Mouse (Mus musculus) liver, adult 10 weeks (tissue): Measurements from ENCODE around the gene Krt10. TPM values are rescaled to one million over a fixed set of nuclear protein-coding genes. Genes with fewer than 3 reads are reported as not detected.

Experiments
- polyA plus RNA-seq: library from polyadenylated mRNA; stranded (reverse); fragments of 350-450 nt; fragmentation: Illumina TruSeq; extraction: RNeasy Lipid Tissue Mini Kit (QIAGEN cat#74804); gene quantifications from one replicate; pipeline ENCODE4 v1.2.3, GENCODE M21; 2014; ENCODE audit warnings: low read depth, low replicate concordance

The Krt10 gene
- 6.3 TPM for polyA plus RNA-seq

GRCm38 (mm10) chr11:99389264-99389663 lies at the start of gene Krt10:
TSS of gene Krt10 (minus strand) at chr11:99389364.

GRCm38 (mm10) chr11:99437972-99438371 lies 48.8 kb upstream of the Krt10 start, which contains the start of gene Krt20:
TSS of gene Krt20 (minus strand) at chr11:99438150.

GRCm38 (mm10) chr11:99422159-99422558 lies 33.0 kb upstream of the Krt10 start, which contains the start of gene Krt12:
TSS of gene Krt12 (minus strand) at chr11:99422259.

GRCm38 (mm10) chr11:99374803-99375202 lies 14.4 kb downstream of the Krt10 start, which contains the start of gene Krt28:
TSS of gene Krt28 (minus strand) at chr11:99374903.

GRCm38 (mm10) chr11:99351004-99351403 lies 38.2 kb downstream of the Krt10 start, which contains the start of gene Krt27:
TSS of gene Krt27 (minus strand) at chr11:99351104.

GRCm38 (mm10) chr11:99337866-99338265 lies 51.3 kb downstream of the Krt10 start, which contains the start of gene Krt26:
TSS of gene Krt26 (minus strand) at chr11:99337966.

Other genes with a start within 250 kb of the Krt10 start
- gene Ccr7, start 234.3 kb downstream of the Krt10 start, polyA plus RNA-seq = 0.32 TPM
- gene Smarce1, start 158.3 kb downstream of the Krt10 start, polyA plus RNA-seq = 48.9 TPM
- gene Krt222, start 145.3 kb downstream of the Krt10 start, polyA plus RNA-seq = not detected
- not detected for gene Krt24, start 104.1 kb downstream of the Krt10 start, polyA plus RNA-seq
- gene Krt25, start 66.4 kb downstream of the Krt10 start, polyA plus RNA-seq = not detected
- gene Krt26, start 51.4 kb downstream of the Krt10 start, polyA plus RNA-seq = not detected
- gene Krt27, start 38.3 kb downstream of the Krt10 start, polyA plus RNA-seq = not detected
- not detected for gene Krt28, start 14.5 kb downstream of the Krt10 start, polyA plus RNA-seq
- not detected for gene Krt12, start 32.9 kb upstream of the Krt10 start, polyA plus RNA-seq
- not detected for gene Krt20, start 48.8 kb upstream of the Krt10 start, polyA plus RNA-seq
- 2.0 TPM for gene Krt23, start 103.8 kb upstream of the Krt10 start, polyA plus RNA-seq
- not detected for gene Krt39, start 132.0 kb upstream of the Krt10 start, polyA plus RNA-seq
- gene Krt40, start 153.8 kb upstream of the Krt10 start, polyA plus RNA-seq = not detected
- gene Krtap3-3, start 161.5 kb upstream of the Krt10 start, polyA plus RNA-seq = not detected
- not detected for gene Krtap3-2, start 167.5 kb upstream of the Krt10 start, polyA plus RNA-seq
- gene Gm11939, start 170.1 kb upstream of the Krt10 start, polyA plus RNA-seq = not detected
- gene Krtap3-1, start 177.3 kb upstream of the Krt10 start, polyA plus RNA-seq = not detected
- not detected for gene Krtap1-5, start 191.7 kb upstream of the Krt10 start, polyA plus RNA-seq
- not detected for gene Krtap1-4, start 194.3 kb upstream of the Krt10 start, polyA plus RNA-seq
- gene Krtap1-3, start 202.0 kb upstream of the Krt10 start, polyA plus RNA-seq = not detected
- not detected for gene Krtap9-3, start 208.7 kb upstream of the Krt10 start, polyA plus RNA-seq
- gene Gm11938, start 213.9 kb upstream of the Krt10 start, polyA plus RNA-seq = not detected
- not detected for gene Gm11937, start 220.8 kb upstream of the Krt10 start, polyA plus RNA-seq
- gene Krtap2-4, start 225.5 kb upstream of the Krt10 start, polyA plus RNA-seq = not detected
- not detected for gene Gm11562, start 231.1 kb upstream of the Krt10 start, polyA plus RNA-seq
- gene Krtap4-1, start 238.9 kb upstream of the Krt10 start, polyA plus RNA-seq = not detected
- not detected for gene Krtap4-2, start 245.7 kb upstream of the Krt10 start, polyA plus RNA-seq